Mouse (Mus musculus) stomach, embryonic 14.5 days (tissue): ENCODE measurements around the gene Fam107b. TPM values are rescaled to one million over a fixed set of nuclear protein-coding genes. Genes with fewer than 3 reads are reported as not detected.

Experiments used
- ATAC-seq: fragments of 200-750 bp; cut with Nextera tagmentation; 2 replicates; pipeline ENCODE4 v1.8.0; 2017; ENCODE audit warnings: low read depth, moderate TSS enrichment; ENCODE audit not compliant: insufficient number of reproducible peaks, insufficient read depth, low FRiP score
- H3K27ac ChIP-seq: fragments of 300-500 bp; sonication (generic); 2 replicates; pipeline ENCODE4 v1.5.1; 2014; ENCODE audit warnings: mild to moderate bottlenecking, low read length, moderate library complexity, mixed read lengths
- H3K27me3 ChIP-seq: fragments of 300-500 bp; sonication (generic); 2 replicates; pipeline ENCODE4 v1.6.1; 2014; ENCODE audit warnings: low read length, control low read depth, mixed read lengths; ENCODE audit not compliant: control insufficient read depth, insufficient read depth
- H3K36me3 ChIP-seq: fragments of 300-500 bp; sonication (generic); 2 replicates; pipeline ENCODE4 v1.6.1; 2014; ENCODE audit warnings: mild to moderate bottlenecking, control low read depth, low read length, moderate library complexity, mixed read lengths; ENCODE audit not compliant: control insufficient read depth, insufficient read depth
- H3K4me1 ChIP-seq: fragments of 300-500 bp; sonication (generic); 2 replicates; pipeline ENCODE4 v1.6.1; 2014; ENCODE audit warnings: low read length, control low read depth, mixed read lengths; ENCODE audit not compliant: control insufficient read depth, insufficient read depth
- H3K4me2 ChIP-seq: fragments of 300-500 bp; sonication (generic); replicated peaks from 2 replicates; pipeline ENCODE4 v1.6.1; 2014; ENCODE audit warnings: low read depth, low read length, control low read depth
- H3K4me3 ChIP-seq: fragments of 300-500 bp; sonication (generic); 2 replicates; pipeline ENCODE4 v1.5.1; 2014; ENCODE audit warnings: low read depth, low read length, control low read depth
- H3K9ac ChIP-seq: fragments of 300-500 bp; sonication (generic); replicated peaks from 2 replicates; pipeline ENCODE4 v1.6.1; 2014; ENCODE audit warnings: low read depth, mild to moderate bottlenecking, control low read depth, low read length, moderate library complexity, mixed read lengths
- H3K9me3 ChIP-seq: fragments of 300-500 bp; sonication (generic); 2 replicates; pipeline ENCODE4 v1.6.1; 2016; ENCODE audit warnings: low read depth, low read length, control low read depth; ENCODE audit not compliant: control insufficient read depth
- WGBS: fragments of 180-500 bp; shearing (Covaris S2); extraction: QIAGEN DNeasy Blood & Tissue Kit; methylation state at CpG from one replicate; pipeline ENCODE4 v1.1.7; 2014; 5-methylcytosine and 5-hydroxymethylcytosine counted together
- polyA plus RNA-seq: library from polyadenylated mRNA; unstranded; fragments of >200 nt; fragmentation: Nextera tagmentation; extraction: Ambion mirVana; gene quantifications from 2 replicates; pipeline ENCODE4 v1.2.1, GENCODE M21; 2014

Gene Fam107b
- polyA plus RNA-seq, 1 experiment from 2014 or later: 55.4 TPM

DNA sequence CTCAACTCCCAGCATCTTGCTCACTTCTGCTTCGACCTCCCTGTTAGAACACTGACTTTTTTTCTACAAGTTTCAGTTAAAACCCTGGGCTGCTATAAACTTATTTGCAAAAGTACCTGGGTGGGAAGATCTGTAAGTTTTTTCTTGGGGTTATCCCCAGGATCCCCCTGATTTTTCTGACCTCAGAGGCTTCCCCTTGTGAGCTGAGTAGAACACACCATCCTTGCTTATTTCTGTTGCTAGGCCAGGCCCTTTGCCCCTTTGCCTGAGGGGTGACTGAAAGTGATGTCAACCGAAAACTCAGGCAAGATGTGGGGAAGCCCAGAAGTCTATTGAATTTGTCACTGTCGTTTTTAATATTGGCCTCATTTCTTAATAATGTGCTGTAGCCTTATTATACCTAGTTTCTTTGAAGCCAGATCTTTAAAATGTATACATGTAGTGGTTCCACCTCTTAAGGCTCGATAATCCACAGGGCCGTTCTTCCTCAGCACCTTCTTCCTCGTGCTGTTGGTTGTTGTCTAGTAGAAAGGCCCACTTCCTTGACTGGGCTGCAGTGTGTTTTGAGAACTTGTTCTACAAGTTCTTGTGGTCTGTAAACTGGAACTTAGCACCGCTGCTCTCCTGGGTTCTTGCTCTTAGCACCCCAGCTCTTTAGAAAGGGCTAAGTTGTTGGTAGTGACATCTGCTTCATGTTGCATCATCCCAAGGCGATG lies 153.3 kb downstream of the Fam107b start:
- WGBS: 78% methylated on average over 8 of the region's 8 CpGs
- H3K36me3 ChIP-seq: no peaks in the 10 kb centered on the region
- peaks cover 10% of the 10 kb centered on the region; the same call in 1 of the 2 replicates for H3K4me1 ChIP-seq
- no peak overlapping the region for H3K9ac ChIP-seq
- H3K27ac ChIP-seq: no peak overlapping the region
- no peak overlapping the region for H3K4me3 ChIP-seq
- H3K27me3 ChIP-seq: no peaks in the 10 kb centered on the region
- H3K4me2 ChIP-seq: no peak overlapping the region
- ATAC-seq: no peak
- no peaks in the 10 kb centered on the region for H3K9me3 ChIP-seq

DNA sequence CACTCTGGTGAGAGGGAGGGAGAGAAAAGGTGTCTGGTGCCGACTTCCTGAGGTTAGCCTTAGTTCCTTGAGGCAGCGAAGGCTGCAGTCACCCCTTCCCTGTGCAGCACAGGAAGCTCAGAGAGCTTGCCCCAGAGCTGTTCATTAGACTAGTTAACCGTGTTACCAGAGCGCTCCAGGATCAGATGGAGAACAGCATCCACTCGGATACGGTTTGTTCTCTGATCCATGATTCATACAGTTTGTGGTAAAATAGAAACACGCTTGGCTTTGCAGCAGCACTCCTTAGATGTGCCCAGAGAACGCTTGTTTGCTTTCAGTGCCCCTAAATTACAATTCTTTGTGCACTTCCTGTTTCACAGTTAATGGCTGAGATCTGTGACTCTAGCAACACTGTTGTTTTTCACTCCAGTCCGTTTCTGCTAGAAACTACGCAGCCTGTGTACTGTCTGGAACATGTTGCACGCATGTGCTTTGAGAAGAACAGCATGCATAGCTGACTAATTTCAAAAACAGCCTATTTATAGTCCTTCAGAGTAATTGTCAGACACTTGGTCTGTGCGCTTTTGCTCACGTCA lies 156.3 kb downstream of the Fam107b start:
- Histone ChIP-seq H3K4me3 (no peak overlapping the region), H3K9me3 (no peaks in the 10 kb centered on the region), H3K4me1 (peaks cover 24% of the 10 kb centered on the region), H3K9ac (no peak overlapping the region), H3K36me3 (no peaks in the 10 kb centered on the region), H3K27ac (peak overlapping the region; percentile 58; the same call in 1 of the 2 replicates), H3K4me2 (no peak overlapping the region), H3K27me3 (no peaks in the 10 kb centered on the region)
- ATAC-seq: no peak; the same call in 1 of the 2 replicates
- 55% methylated on average over 13 of the region's 13 CpGs for WGBS

DNA sequence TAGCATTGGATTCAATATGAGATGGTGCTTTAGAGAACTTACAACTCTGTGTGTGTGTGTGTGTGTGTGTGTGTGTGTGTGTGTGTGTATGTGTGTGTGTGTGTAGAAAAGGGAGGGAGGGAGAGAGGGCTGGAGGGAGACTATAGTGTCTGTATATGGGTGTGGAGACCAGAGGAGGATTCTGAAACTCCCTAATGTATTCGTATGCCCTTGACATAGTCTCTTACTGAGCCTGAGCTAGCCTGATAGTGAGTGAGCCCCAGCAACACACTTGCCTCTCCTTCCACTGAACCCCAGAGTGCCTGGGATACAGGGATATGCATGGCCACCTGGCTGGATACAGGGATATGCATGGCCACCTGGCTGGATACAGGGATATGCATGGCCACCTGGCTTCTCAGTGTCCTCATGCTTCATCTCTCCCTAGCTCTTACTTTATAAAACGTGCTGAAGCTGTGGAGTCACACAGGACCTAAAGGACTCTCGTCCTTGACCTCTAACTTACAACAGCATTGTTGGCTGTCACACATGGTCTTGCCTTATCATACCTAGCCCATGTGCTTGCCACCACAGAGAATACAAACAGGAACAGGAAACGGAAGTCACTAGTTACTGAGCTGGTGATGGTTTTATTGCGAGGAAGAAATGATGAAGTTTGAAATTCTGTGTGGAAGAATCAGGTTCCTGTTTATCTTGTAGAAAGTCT lies 157.1 kb downstream of the Fam107b start:
- Histone ChIP-seq H3K4me2 (no peak overlapping the region), H3K36me3 (no peaks in the 10 kb centered on the region), H3K4me3 (no peak overlapping the region), H3K27me3 (no peaks in the 10 kb centered on the region), H3K9ac (no peak overlapping the region), H3K4me1 (peaks cover 24% of the 10 kb centered on the region), H3K27ac (peak overlapping the region; percentile 33; the same call in 1 of the 2 replicates), H3K9me3 (no peaks in the 10 kb centered on the region)
- 66% methylated on average over 5 of the region's 5 CpGs for WGBS
- no peak for ATAC-seq

DNA sequence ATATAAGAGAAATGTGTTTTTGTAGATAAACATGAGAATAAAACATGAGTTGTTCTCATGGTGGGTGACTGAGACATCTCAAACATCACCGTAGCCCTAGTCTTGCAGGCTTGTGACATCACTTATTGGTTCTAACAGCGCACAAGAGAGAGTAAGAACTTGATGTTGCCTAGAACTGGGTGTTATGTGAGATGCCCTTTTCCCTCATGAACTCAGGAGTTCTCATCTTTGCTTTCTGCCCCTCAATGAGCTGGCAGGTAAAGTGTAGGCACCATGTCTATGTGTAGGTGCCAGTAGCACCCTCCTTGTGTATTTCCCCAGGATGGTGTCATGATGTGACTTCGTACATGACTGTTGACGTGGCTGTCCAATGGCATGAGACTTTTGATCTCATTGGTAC lies 157.8 kb downstream of the Fam107b start:
- Histone ChIP-seq H3K9me3 (no peaks in the 10 kb centered on the region), H3K4me3 (no peak overlapping the region), H3K27me3 (no peaks in the 10 kb centered on the region), H3K36me3 (no peaks in the 10 kb centered on the region), H3K27ac (no peak overlapping the region), H3K4me2 (no peak overlapping the region), H3K9ac (no peak overlapping the region), H3K4me1 (peaks cover 24% of the 10 kb centered on the region)
- ATAC-seq: no peak
- 93% methylated on average over 4 of the region's 4 CpGs for WGBS

DNA sequence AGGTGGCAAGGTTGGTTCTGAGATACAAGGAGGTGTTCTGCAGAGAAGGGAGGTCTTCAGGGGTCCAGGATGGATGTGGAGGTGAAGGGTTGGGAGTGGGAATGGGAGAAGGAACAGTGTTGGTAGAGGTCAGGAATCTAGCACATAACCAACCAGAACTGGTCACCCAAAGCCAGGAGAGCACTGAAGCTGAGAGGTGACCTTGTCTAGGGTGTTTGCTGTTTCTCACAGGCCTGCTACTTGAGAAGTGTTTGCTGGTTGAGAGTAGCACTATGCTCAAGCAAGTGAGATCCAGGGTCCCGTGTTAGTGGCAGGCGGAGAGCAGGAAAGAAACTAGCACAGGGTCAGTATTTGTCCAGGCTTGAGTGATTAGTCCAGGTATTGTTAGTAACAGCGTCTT lies 159.3 kb downstream of the Fam107b start:
- no peaks in the 10 kb centered on the region for H3K36me3 ChIP-seq
- WGBS: 58% methylated on average over 3 of the region's 3 CpGs
- H3K9me3 ChIP-seq: no peaks in the 10 kb centered on the region
- H3K27ac ChIP-seq: no peak overlapping the region
- H3K4me1 ChIP-seq: peaks cover 21% of the 10 kb centered on the region
- ATAC-seq: no peak
- H3K4me3 ChIP-seq: no peak overlapping the region
- no peak overlapping the region for H3K9ac ChIP-seq
- no peak overlapping the region for H3K4me2 ChIP-seq
- no peaks in the 10 kb centered on the region for H3K27me3 ChIP-seq

DNA sequence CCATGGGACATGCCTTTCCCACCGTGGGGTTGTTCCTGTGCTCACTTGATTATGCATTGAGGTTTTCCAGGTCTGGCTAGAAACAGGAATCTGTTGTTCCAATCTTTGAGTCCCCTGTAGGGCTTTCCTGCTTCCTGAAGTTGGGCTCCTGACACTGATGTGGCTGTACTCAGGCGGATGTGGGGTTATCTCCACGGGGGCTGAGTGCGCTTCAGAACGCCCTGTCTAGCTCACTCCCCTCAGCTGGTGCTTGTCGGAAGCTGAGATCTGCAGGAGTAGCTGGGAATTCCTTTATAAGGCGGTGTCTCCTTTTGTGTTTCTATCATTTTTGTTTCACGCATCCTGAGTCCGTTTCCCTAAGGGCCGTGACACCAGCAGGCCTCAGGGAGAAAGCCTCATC lies 160.5 kb downstream of the Fam107b start:
- WGBS: 66% methylated on average over 10 of the region's 10 CpGs
- no peak for ATAC-seq
- H3K9me3 ChIP-seq: no peaks in the 10 kb centered on the region
- no peaks in the 10 kb centered on the region for H3K36me3 ChIP-seq
- H3K27ac ChIP-seq: no peak overlapping the region
- peaks cover 21% of the 10 kb centered on the region for H3K4me1 ChIP-seq
- no peaks in the 10 kb centered on the region for H3K27me3 ChIP-seq
- no peak overlapping the region for H3K4me2 ChIP-seq
- H3K9ac ChIP-seq: no peak overlapping the region
- no peak overlapping the region for H3K4me3 ChIP-seq

DNA sequence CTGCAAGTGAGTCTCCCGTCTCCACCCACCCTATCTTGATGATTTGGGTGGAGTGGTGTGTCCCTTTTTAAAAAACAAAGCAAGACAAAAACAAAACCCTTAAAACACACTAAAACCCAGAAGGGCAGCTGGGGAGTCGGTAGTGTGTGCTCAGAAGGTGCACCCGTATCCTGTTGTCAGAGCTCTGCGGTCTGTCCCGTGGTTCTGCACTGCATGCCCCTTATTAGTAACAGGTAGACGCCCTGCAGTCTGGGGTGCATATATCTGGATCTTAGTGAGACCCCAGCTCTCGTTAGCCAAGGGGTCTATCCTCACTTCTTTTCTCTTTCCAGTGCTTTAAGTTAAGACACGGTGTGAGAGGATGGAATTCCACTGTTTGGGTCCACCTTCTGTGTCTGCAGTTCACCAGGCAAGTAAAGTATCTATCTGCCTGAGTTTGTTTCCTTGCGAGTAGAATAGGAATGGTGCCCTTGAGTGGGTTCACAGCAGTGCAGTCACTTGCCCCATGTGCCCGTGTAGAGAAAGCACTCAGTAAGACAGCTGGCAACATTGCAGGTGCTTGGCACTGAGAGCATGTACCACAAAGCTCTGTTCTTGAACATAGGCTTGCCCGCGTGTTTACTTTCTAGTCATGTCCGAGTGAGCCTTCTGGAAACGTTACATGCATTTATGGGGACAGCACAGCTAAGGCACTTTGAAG lies 161.2 kb downstream of the Fam107b start:
- Histone ChIP-seq H3K4me1 (peaks cover 18% of the 10 kb centered on the region), H3K4me2 (no peak overlapping the region), H3K9me3 (no peaks in the 10 kb centered on the region), H3K9ac (no peak overlapping the region), H3K4me3 (no peak overlapping the region), H3K36me3 (no peaks in the 10 kb centered on the region), H3K27me3 (no peaks in the 10 kb centered on the region), H3K27ac (no peak overlapping the region)
- WGBS: 85% methylated on average over 14 of the region's 14 CpGs
- ATAC-seq: no peak

DNA sequence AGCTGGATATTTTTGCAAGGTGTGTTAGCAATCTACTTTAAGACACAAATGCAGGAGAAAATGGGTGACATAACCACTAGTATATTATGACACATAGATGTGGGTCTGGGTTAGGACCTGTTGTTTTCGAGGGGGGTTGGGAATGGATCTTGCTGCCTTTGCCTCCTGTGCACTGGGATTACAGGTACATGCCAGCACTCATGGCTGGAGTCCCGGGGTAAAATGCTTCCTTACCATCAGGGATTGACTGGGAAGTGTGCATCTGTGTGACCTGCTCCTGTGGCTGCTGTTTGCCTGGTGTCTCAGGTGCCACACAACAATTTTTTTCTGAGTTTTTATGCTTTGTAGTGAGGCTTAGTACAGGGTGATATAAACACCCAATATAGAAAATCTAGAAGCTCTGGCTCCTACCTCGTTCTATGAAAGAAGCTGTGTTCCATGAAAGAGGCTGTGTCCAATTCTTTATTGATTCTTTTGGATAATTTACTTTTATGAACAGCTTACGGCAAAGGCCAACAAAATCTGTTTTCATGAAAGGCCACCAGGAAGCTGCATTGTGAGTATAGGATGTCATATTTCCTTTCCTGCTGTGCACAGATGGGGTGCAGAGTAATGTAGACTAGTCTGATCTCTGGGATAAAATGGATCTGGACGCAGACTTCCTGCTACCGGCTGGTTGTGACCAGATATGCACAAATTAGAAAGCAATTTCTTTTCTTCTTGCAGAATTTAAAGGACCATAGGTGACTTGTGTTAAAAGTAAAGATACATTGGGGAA lies 167.8 kb downstream of the Fam107b start:
- ATAC-seq: no peak
- WGBS: 60% methylated on average over 6 of the region's 6 CpGs
- H3K27ac ChIP-seq: peak overlapping the region; percentile 1; the same call in 1 of the 2 replicates
- H3K9ac ChIP-seq: no peak overlapping the region
- H3K4me2 ChIP-seq: no peak overlapping the region
- H3K36me3 ChIP-seq: no peaks in the 10 kb centered on the region
- peaks cover 27% of the 10 kb centered on the region; the same call in 1 of the 2 replicates for H3K4me1 ChIP-seq
- no peak overlapping the region for H3K4me3 ChIP-seq
- no peaks in the 10 kb centered on the region for H3K27me3 ChIP-seq
- H3K9me3 ChIP-seq: no peaks in the 10 kb centered on the region
